Mouse (Mus musculus): ENCODE results near the gene Zfp410. TPM values are rescaled to one million over a fixed set of nuclear protein-coding genes. Genes with fewer than 3 reads are reported as not detected.
A peak's percentile ranks its signal among the peaks of the same experiment; 100 is the strongest.

The Zfp410 gene
- polyA plus RNA-seq (2014; fragmentation: Nextera tagmentation; extraction: Ambion mirVana), result 78.1 and 79.5 TPM in 2 replicates

GRCm38 (mm10) chr12:84316721-84317621 lies at the start of gene Zfp410:
TSS of gene Zfp410 (plus strand) at chr12:84316852.
- H3K27ac ChIP-seq (ENCODE audit: low read depth, low read length), result peak within 1 kb of the TSS; percentile 78
- 0 out of 2 replicates have a peak, but pooled peaks cover 2% of the 10 kb centered on the region for H3K36me3 ChIP-seq (ENCODE audit: control insufficient read depth, insufficient read depth, low read length)
- peaks cover 23% of the 10 kb centered on the region for H3K4me1 ChIP-seq (replicated peaks; ENCODE audit: control insufficient read depth, insufficient read depth, low read length)
- DNase-seq (ENCODE audit: low spot score) (peak; percentile 86), ATAC-seq (replicated peaks; ENCODE audit: low FRiP score) (peak; percentile 90)
- peak within 1 kb of the TSS; percentile 94 for H3K9ac ChIP-seq (ENCODE audit: low read depth, low read length)
- no peaks in the 10 kb centered on the region for H3K27me3 ChIP-seq (replicated peaks; ENCODE audit: control insufficient read depth, insufficient read depth, low read length)
- under 1% methylated on average over 77 of the region's 77 CpGs for WGBS
- peak within 1 kb of the TSS; percentile 90 for H3K4me2 ChIP-seq
- H3K4me3 ChIP-seq (ENCODE audit: low read depth, low read length), result peak within 1 kb of the TSS; percentile 94
- no peaks in the 10 kb centered on the region for H3K9me3 ChIP-seq (ENCODE audit: control insufficient read depth, low read length)

- Histone ChIP-seq H3K4me3 (ENCODE audit: low read depth, low read length) (no peak overlapping the region), H3K9ac (ENCODE audit: low read depth, low read length) (no peak overlapping the region), H3K4me1 (replicated peaks; ENCODE audit: control insufficient read depth, insufficient read depth, low read length) (no peaks in the 10 kb centered on the region), H3K27ac (ENCODE audit: low read depth, low read length) (no peak overlapping the region), H3K4me2 (no peak overlapping the region), H3K36me3 (ENCODE audit: control insufficient read depth, insufficient read depth, low read length) (no peaks in the 10 kb centered on the region), H3K27me3 (replicated peaks; ENCODE audit: control insufficient read depth, insufficient read depth, low read length) (no peaks in the 10 kb centered on the region), H3K9me3 (ENCODE audit: control insufficient read depth, low read length) (no peaks in the 10 kb centered on the region)
- no peak for DNase-seq (ENCODE audit: low spot score)
- no peak for ATAC-seq (replicated peaks; ENCODE audit: low FRiP score)
- 51% methylated on average over 2 of the region's 2 CpGs for WGBS
Observed at GRCm38 (mm10) chr12:84267264-84267663, 49.4 kb upstream of the Zfp410 start.

DNA sequence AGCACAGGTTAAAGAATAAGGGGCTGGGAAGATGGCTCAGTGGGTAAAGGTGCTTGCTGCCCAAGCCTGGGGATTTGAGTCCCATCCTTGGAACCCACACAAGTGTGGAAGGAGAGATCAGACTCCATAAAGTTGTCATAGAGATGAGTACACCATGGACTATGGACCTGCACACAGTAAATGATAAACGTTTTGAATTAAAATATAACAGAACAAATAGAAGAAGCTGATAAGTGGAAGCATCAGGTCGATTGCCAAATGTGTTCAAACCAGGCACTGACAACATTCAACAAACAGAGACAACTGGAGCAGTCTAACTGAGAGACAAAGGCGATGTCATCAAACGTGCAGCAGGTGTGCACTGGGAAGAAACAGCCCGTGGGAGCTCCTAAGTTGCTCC lies 43.3 kb upstream of the Zfp410 start:
- 73% methylated on average over 5 of the region's 5 CpGs for WGBS
- no peak for DNase-seq (ENCODE audit: low spot score)
- Histone ChIP-seq H3K4me1 (replicated peaks; ENCODE audit: control insufficient read depth, insufficient read depth, low read length) (no peaks in the 10 kb centered on the region), H3K27ac (ENCODE audit: low read depth, low read length) (no peak overlapping the region), H3K4me2 (no peak overlapping the region), H3K27me3 (replicated peaks; ENCODE audit: control insufficient read depth, insufficient read depth, low read length) (no peaks in the 10 kb centered on the region), H3K9ac (ENCODE audit: low read depth, low read length) (no peak overlapping the region), H3K9me3 (ENCODE audit: control insufficient read depth, low read length) (no peaks in the 10 kb centered on the region), H3K4me3 (ENCODE audit: low read depth, low read length) (no peak overlapping the region), H3K36me3 (ENCODE audit: control insufficient read depth, insufficient read depth, low read length) (no peaks in the 10 kb centered on the region)
- no peak for ATAC-seq (replicated peaks; ENCODE audit: low FRiP score)

DNA sequence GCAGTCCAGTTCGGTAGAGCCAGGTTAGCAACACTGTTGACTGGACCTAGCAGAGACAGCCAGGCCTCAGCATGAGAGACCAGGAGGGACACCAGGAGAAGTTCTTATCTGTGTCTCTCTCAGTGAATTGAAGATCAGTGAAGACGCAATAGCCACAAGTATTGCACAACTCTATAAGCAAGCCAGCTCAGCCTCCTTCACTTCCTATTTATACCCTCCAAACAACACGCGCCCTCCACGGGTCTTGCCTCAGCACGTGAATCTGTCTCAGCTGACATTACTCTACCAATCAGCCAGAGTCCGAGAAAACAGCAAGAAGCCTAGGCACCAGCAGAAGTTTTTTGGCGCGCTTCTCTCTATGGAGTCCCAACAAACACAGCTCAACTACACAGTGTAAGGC lies 41.4 kb upstream of the Zfp410 start:
- Histone ChIP-seq H3K9ac (ENCODE audit: low read depth, low read length) (no peak overlapping the region), H3K27ac (ENCODE audit: low read depth, low read length) (no peak overlapping the region), H3K4me1 (replicated peaks; ENCODE audit: control insufficient read depth, insufficient read depth, low read length) (no peaks in the 10 kb centered on the region), H3K27me3 (replicated peaks; ENCODE audit: control insufficient read depth, insufficient read depth, low read length) (no peaks in the 10 kb centered on the region), H3K36me3 (ENCODE audit: control insufficient read depth, insufficient read depth, low read length) (no peaks in the 10 kb centered on the region), H3K4me2 (no peak overlapping the region), H3K9me3 (ENCODE audit: control insufficient read depth, low read length) (no peaks in the 10 kb centered on the region), H3K4me3 (ENCODE audit: low read depth, low read length) (no peak overlapping the region)
- 63% methylated on average over 9 of the region's 9 CpGs for whole genome bisulfite sequencing
- DNase-seq (ENCODE audit: low spot score), result no peak
- ATAC-seq (replicated peaks; ENCODE audit: low FRiP score), result no peak

DNA sequence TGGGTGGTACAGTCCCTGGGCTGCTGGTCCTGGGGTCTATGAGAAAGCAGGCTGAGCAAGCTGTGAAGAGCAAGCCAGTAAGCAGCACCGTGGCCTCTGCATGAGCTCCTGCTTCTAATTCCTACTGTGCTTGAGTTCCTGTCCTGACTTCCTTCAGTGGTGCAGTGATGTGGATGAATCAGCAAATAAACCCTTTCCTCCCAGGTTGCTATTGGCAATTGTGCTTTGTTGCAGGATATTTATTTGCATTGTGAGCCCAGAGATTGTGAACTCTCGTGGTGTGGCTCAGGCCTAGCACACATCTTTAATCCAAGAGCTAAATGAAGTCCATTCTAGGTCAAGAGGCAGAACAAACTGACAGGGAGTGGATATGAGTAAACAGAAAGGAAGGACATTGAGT lies 40.4 kb upstream of the Zfp410 start:
- DNase-seq (ENCODE audit: low spot score) (no peak), ATAC-seq (replicated peaks; ENCODE audit: low FRiP score) (no peak)
- Histone ChIP-seq H3K27ac (ENCODE audit: low read depth, low read length) (no peak overlapping the region), H3K9me3 (ENCODE audit: control insufficient read depth, low read length) (no peaks in the 10 kb centered on the region), H3K4me3 (ENCODE audit: low read depth, low read length) (no peak overlapping the region), H3K36me3 (ENCODE audit: control insufficient read depth, insufficient read depth, low read length) (no peaks in the 10 kb centered on the region), H3K4me1 (replicated peaks; ENCODE audit: control insufficient read depth, insufficient read depth, low read length) (no peaks in the 10 kb centered on the region), H3K4me2 (no peak overlapping the region), H3K27me3 (replicated peaks; ENCODE audit: control insufficient read depth, insufficient read depth, low read length) (no peaks in the 10 kb centered on the region), H3K9ac (ENCODE audit: low read depth, low read length) (no peak overlapping the region)
- 54% methylated on average over 2 of the region's 2 CpGs for WGBS

GRCm38 (mm10) chr12:84276799-84277198 lies 39.9 kb upstream of the Zfp410 start:
- no peaks in the 10 kb centered on the region for H3K9me3 ChIP-seq (ENCODE audit: control insufficient read depth, low read length)
- H3K9ac ChIP-seq (ENCODE audit: low read depth, low read length), result no peak overlapping the region
- DNase-seq (ENCODE audit: low spot score) (no peak), ATAC-seq (replicated peaks; ENCODE audit: low FRiP score) (no peak)
- H3K4me2 ChIP-seq, result no peak overlapping the region
- WGBS, result 81% methylated on average over 4 of the region's 4 CpGs
- no peak overlapping the region for H3K27ac ChIP-seq (ENCODE audit: low read depth, low read length)
- H3K27me3 ChIP-seq (replicated peaks; ENCODE audit: control insufficient read depth, insufficient read depth, low read length), result no peaks in the 10 kb centered on the region
- no peak overlapping the region for H3K4me3 ChIP-seq (ENCODE audit: low read depth, low read length)
- H3K4me1 ChIP-seq (replicated peaks; ENCODE audit: control insufficient read depth, insufficient read depth, low read length), result no peaks in the 10 kb centered on the region
- no peaks in the 10 kb centered on the region for H3K36me3 ChIP-seq (ENCODE audit: control insufficient read depth, insufficient read depth, low read length)

- 85% methylated on average over 3 of the region's 3 CpGs for WGBS
- H3K9ac ChIP-seq (ENCODE audit: low read depth, low read length), result no peak overlapping the region
- no peak overlapping the region for H3K27ac ChIP-seq (ENCODE audit: low read depth, low read length)
- H3K36me3 ChIP-seq (ENCODE audit: control insufficient read depth, insufficient read depth, low read length), result no peaks in the 10 kb centered on the region
- no peaks in the 10 kb centered on the region for H3K4me1 ChIP-seq (replicated peaks; ENCODE audit: control insufficient read depth, insufficient read depth, low read length)
- no peak overlapping the region for H3K4me2 ChIP-seq
- DNase-seq (ENCODE audit: low spot score) (no peak), ATAC-seq (replicated peaks; ENCODE audit: low FRiP score) (no peak)
- no peaks in the 10 kb centered on the region for H3K9me3 ChIP-seq (ENCODE audit: control insufficient read depth, low read length)
- no peak overlapping the region for H3K4me3 ChIP-seq (ENCODE audit: low read depth, low read length)
- H3K27me3 ChIP-seq (replicated peaks; ENCODE audit: control insufficient read depth, insufficient read depth, low read length), result no peaks in the 10 kb centered on the region
Observed at GRCm38 (mm10) chr12:84277832-84278231, 38.8 kb upstream of the Zfp410 start.

GRCm38 (mm10) chr12:84278901-84279300 lies 37.8 kb upstream of the Zfp410 start:
- ATAC-seq (replicated peaks; ENCODE audit: low FRiP score), result no peak
- DNase-seq (ENCODE audit: low spot score), result no peak
- no peaks in the 10 kb centered on the region for H3K4me1 ChIP-seq (replicated peaks; ENCODE audit: control insufficient read depth, insufficient read depth, low read length)
- no peak overlapping the region for H3K27ac ChIP-seq (ENCODE audit: low read depth, low read length)
- H3K4me2 ChIP-seq, result no peak overlapping the region
- 79% methylated on average over 7 of the region's 7 CpGs for WGBS
- H3K9me3 ChIP-seq (ENCODE audit: control insufficient read depth, low read length), result no peaks in the 10 kb centered on the region
- H3K4me3 ChIP-seq (ENCODE audit: low read depth, low read length), result no peak overlapping the region
- no peaks in the 10 kb centered on the region for H3K36me3 ChIP-seq (ENCODE audit: control insufficient read depth, insufficient read depth, low read length)
- no peak overlapping the region for H3K9ac ChIP-seq (ENCODE audit: low read depth, low read length)
- H3K27me3 ChIP-seq (replicated peaks; ENCODE audit: control insufficient read depth, insufficient read depth, low read length), result no peaks in the 10 kb centered on the region

DNA sequence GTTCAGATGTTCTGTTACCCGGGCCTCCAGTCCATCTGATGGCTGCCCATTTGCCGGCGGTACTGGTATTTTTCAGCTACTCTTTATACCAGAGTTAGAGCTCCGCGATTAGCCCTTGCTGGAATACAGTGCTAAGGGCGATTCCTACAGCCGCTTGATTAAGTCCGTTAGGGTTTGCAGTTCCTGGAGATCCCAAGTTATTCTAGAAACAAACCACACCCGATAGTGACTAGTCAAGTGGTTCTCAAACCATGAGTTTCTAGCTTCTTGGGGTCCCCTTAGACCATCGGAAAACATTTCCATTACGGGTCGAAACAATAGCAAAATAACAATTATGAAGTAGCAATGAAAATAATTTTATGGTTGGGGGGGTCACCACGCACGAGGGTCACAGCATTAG lies 32.3 kb upstream of the Zfp410 start:
- DNase-seq (ENCODE audit: low spot score), result no peak
- Histone ChIP-seq H3K27me3 (replicated peaks; ENCODE audit: control insufficient read depth, insufficient read depth, low read length) (no peaks in the 10 kb centered on the region), H3K9me3 (ENCODE audit: control insufficient read depth, low read length) (no peaks in the 10 kb centered on the region), H3K27ac (ENCODE audit: low read depth, low read length) (peak overlapping the region; percentile 54), H3K4me1 (replicated peaks; ENCODE audit: control insufficient read depth, insufficient read depth, low read length) (peaks cover 13% of the 10 kb centered on the region), H3K9ac (ENCODE audit: low read depth, low read length) (peak overlapping the region; percentile 67), H3K4me2 (peak overlapping the region; percentile 70), H3K36me3 (ENCODE audit: control insufficient read depth, insufficient read depth, low read length) (no peaks in the 10 kb centered on the region), H3K4me3 (ENCODE audit: low read depth, low read length) (peak overlapping the region; percentile 67)
- 60% methylated on average over 14 of the region's 14 CpGs for WGBS
- ATAC-seq (replicated peaks; ENCODE audit: low FRiP score), result no peak
